Mouse (Mus musculus): ENCODE results near the gene Ccdc15. TPM values are rescaled to one million over a fixed set of nuclear protein-coding genes. Genes with fewer than 3 reads are reported as not detected.

The Ccdc15 gene
- total and polyA plus RNA-seq, 2 experiments from 2014 or later: 0.99 to 2.5 TPM

DNA sequence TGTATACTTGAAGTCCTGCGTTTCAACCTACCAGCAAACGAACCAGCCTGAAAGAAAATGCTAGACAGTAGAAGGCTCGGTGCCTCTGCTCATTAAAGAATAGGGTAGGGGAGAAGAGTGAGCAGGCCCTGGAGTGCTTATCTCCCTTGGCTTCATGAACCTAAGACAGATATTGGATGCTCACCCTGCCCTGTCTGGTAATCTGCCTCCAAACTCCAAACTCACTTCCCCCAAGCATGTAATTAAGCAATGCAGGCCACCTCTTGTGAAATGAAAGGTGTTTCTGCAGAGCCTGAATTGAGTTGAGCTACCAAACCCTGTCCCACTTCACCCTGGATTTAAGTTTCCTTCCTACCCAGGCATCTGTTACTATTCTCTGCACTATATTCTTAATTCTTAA, 105.5 kb downstream of the Ccdc15 start:
- H3K9ac ChIP-seq (replicated peaks; ENCODE audit: low read depth, low read length): no peak overlapping the region
- no peaks in the 10 kb centered on the region for H3K27me3 ChIP-seq (ENCODE audit: control insufficient read depth, insufficient read depth, low read length)
- no peaks in the 10 kb centered on the region for H3K36me3 ChIP-seq (replicated peaks; ENCODE audit: control insufficient read depth, insufficient read depth, low read length)
- H3K4me2 ChIP-seq (ENCODE audit: low read depth, low read length): no peak overlapping the region
- H3K9me3 ChIP-seq (replicated peaks; ENCODE audit: control insufficient read depth, low read length): no peaks in the 10 kb centered on the region
- DNase-seq (ENCODE audit: low spot score): no peak
- ATAC-seq (ENCODE audit: insufficient read depth, low read depth): no peak
- no peaks in the 10 kb centered on the region for H3K4me1 ChIP-seq (ENCODE audit: control insufficient read depth, insufficient read depth)
- no peak overlapping the region for H3K27ac ChIP-seq (ENCODE audit: low read depth)
- no peak overlapping the region for H3K4me3 ChIP-seq (ENCODE audit: low read depth, low read length)
- 79% methylated on average over 3 of the region's 3 CpGs for WGBS
- no peak for TF ChIP-seq CTCF (IDR thresholded peaks at IDR 0.05; ENCODE audit: low read depth)
- no peak for TF ChIP-seq EP300 (IDR thresholded peaks at IDR 0.05; ENCODE audit: low read depth)

DNA sequence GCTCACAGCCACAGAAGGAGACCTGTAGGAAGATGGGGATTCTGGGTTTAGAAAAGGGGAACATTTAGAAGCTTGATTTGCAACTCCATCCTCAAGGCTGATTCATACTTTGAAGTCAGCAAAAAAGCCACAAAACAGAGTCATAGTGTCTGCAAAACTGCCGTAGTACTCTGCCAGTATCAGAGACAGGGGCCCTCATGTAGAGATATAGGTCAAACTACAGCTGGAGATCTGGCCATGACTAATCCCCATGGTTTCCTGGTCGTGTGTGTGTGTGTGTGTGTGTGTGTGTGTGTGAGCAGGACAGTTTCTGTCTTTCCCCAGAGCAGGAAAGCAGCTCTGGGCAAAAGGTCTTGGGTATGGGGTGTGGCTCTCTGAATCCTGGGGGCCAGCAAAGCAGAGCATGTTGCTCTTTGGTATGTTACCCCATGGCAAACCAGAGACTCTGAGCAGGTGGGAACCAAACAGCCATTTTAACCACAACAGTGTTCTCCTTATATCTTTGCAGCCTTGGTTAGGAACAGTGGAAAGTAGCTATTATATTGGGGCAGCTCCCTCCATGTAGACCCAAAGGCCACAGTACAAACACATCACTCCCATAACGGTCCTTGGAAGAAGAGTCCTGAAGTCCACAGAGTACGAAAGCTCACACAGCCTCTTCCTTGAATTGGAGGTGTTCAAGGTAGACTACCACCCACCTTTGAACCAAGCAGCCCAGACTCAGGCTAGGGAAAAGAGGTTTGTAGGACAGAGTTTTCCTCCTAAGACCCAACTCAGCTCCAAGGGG, 112.1 kb downstream of the Ccdc15 start:
- Histone ChIP-seq H3K27ac (ENCODE audit: low read depth) (peak overlapping the region; percentile 38; the same call in 1 of the 2 replicates), H3K4me3 (ENCODE audit: low read depth, low read length) (no peak overlapping the region), H3K36me3 (replicated peaks; ENCODE audit: control insufficient read depth, insufficient read depth, low read length) (no peaks in the 10 kb centered on the region), H3K9me3 (replicated peaks; ENCODE audit: control insufficient read depth, low read length) (no peaks in the 10 kb centered on the region), H3K4me1 (ENCODE audit: control insufficient read depth, insufficient read depth) (no peaks in the 10 kb centered on the region), H3K9ac (replicated peaks; ENCODE audit: low read depth, low read length) (no peak overlapping the region), H3K27me3 (ENCODE audit: control insufficient read depth, insufficient read depth, low read length) (no peaks in the 10 kb centered on the region), H3K4me2 (ENCODE audit: low read depth, low read length) (no peak overlapping the region)
- WGBS: 60% methylated on average over 4 of the region's 4 CpGs
- TF ChIP-seq CTCF (IDR thresholded peaks at IDR 0.05; ENCODE audit: low read depth) (no peak), EP300 (IDR thresholded peaks at IDR 0.05; ENCODE audit: low read depth) (no peak)
- DNase-seq (ENCODE audit: low spot score): no peak
- ATAC-seq (ENCODE audit: insufficient read depth, low read depth): 0 out of 2 replicates have a peak, but pooled peaks have one; percentile 43

DNA sequence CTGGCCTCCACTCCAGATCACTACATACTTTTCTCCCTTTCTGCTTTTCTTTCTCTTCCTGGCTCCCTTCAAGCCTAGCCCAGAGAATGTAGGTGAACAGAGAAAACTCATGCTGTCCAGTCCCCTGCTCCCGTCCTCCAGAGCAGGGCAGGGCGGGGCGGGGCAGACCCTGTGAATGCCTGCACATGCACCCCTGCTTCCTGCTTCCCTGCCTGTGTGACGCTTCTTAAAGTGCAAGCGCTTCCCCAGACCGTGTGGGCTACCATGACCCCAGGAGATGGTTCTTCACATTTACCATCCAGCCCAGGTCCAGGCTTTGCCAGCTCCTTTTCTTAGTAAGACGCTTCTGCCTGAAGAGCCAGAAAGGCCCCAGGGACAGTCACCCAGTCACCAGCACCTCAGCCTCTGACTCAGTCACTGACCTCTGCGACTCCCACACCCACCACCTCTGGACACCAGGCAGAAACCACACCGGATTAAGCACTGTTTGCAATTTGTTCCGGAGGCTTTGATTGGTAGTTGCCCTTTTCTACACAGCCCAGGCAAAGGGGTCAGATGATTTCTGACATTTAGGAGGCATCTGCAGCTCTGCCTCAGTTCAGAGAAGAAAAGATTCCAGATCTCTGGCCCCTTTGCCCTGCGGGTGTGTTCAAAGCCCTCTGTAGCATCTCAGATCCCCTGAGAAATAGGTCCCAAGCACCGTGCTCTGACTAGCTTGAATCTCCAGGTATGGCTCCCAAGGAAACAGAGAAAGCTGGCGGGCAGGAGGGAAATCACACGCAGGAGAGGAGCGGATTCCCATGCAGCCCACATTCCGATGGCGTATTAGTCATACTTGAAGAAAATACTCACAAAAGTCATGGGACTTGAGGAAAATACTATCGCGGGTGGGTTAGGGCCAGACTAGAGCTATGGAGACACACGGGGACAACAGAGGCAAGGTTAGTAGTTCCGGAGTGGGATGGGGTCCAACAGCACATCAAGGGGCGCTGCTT, 115.7 kb downstream of the Ccdc15 start:
- DNase-seq (ENCODE audit: low spot score) (no peak), ATAC-seq (ENCODE audit: insufficient read depth, low read depth) (no peak)
- Histone ChIP-seq H3K4me2 (ENCODE audit: low read depth, low read length) (no peak overlapping the region), H3K4me3 (ENCODE audit: low read depth, low read length) (no peak overlapping the region), H3K9me3 (replicated peaks; ENCODE audit: control insufficient read depth, low read length) (no peaks in the 10 kb centered on the region), H3K9ac (replicated peaks; ENCODE audit: low read depth, low read length) (no peak overlapping the region), H3K4me1 (ENCODE audit: control insufficient read depth, insufficient read depth) (no peaks in the 10 kb centered on the region), H3K27ac (ENCODE audit: low read depth) (no peak overlapping the region), H3K27me3 (ENCODE audit: control insufficient read depth, insufficient read depth, low read length) (no peaks in the 10 kb centered on the region), H3K36me3 (replicated peaks; ENCODE audit: control insufficient read depth, insufficient read depth, low read length) (no peaks in the 10 kb centered on the region)
- 69% methylated on average over 22 of the region's 22 CpGs for WGBS
- no peak for TF ChIP-seq CTCF (IDR thresholded peaks at IDR 0.05; ENCODE audit: low read depth)
- no peak for TF ChIP-seq EP300 (IDR thresholded peaks at IDR 0.05; ENCODE audit: low read depth)

DNA sequence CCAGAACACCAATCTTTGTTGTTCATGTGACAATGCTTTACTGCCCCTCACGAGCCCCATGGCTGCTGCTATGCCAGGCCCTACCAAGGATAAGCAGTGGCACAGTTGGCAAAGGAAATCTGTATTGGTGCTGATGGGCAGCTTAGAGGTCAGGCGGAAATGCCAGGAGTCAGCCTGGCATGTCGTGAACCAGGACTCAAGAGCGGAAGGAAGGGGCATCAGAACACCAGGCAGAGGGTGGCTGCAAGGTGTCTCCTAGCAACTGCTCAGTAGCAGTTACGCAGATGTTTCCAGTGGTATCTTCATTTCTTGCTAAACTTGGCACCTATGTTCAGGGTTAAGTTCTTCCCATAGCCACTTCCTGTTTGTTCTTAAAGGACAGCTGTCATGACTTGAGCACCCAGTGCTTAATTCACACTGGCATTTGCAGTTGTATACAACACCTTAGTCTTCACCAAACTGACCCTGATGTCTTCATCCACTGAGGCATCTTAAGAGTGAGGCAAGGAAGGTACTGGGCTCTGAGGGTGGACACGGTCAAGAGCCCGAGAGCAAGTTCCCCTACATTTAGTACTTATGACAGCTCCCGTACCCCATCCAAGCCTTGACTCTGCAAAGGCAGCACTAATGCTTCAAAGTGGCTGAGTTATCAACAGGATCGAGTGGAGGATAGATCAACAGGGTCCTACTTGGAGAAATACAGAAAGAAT, 117.6 kb downstream of the Ccdc15 start:
- no peaks in the 10 kb centered on the region; the same call in 1 of the 2 replicates for H3K36me3 ChIP-seq (replicated peaks; ENCODE audit: control insufficient read depth, insufficient read depth, low read length)
- H3K4me1 ChIP-seq (ENCODE audit: control insufficient read depth, insufficient read depth): no peaks in the 10 kb centered on the region
- no peaks in the 10 kb centered on the region for H3K27me3 ChIP-seq (ENCODE audit: control insufficient read depth, insufficient read depth, low read length)
- H3K9ac ChIP-seq (replicated peaks; ENCODE audit: low read depth, low read length): no peak overlapping the region
- TF ChIP-seq CTCF (IDR thresholded peaks at IDR 0.05; ENCODE audit: low read depth): no peak
- no peak for TF ChIP-seq EP300 (IDR thresholded peaks at IDR 0.05; ENCODE audit: low read depth)
- H3K4me3 ChIP-seq (ENCODE audit: low read depth, low read length): no peak overlapping the region
- ATAC-seq (ENCODE audit: insufficient read depth, low read depth) (no peak), DNase-seq (ENCODE audit: low spot score) (no peak)
- 80% methylated on average over 9 of the region's 9 CpGs for WGBS
- peak overlapping the region; percentile 59; the same call in 1 of the 2 replicates for H3K27ac ChIP-seq (ENCODE audit: low read depth)
- no peaks in the 10 kb centered on the region for H3K9me3 ChIP-seq (replicated peaks; ENCODE audit: control insufficient read depth, low read length)
- H3K4me2 ChIP-seq (ENCODE audit: low read depth, low read length): no peak overlapping the region

DNA sequence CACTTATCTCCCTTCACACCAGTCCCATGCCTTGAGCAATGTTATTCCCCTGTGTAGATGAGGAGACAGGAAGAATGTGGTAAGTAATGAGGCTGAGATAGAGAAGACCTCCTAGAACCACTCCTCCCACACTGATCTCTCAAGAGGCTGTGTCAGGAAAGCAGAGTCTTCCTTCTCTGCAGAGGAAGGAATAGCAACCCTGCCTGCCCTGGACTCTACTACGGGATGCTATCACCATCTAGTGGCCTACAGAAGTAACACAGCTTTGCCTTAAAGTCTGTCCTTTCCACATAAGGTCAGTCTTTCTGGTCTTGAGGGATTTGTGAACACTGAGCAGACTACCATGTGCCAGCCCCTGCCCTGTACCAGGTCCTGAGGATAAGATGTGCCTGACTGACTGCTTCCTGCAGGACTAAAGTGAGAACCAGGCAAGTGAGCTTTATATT, 118.3 kb downstream of the Ccdc15 start:
- peak; percentile 99 for TF ChIP-seq CTCF (IDR thresholded peaks at IDR 0.05; ENCODE audit: low read depth)
- no peak for TF ChIP-seq EP300 (IDR thresholded peaks at IDR 0.05; ENCODE audit: low read depth)
- no peak overlapping the region for H3K4me2 ChIP-seq (ENCODE audit: low read depth, low read length)
- DNase-seq (ENCODE audit: low spot score) (peak; percentile 77), ATAC-seq (ENCODE audit: insufficient read depth, low read depth) (peak; percentile 67)
- no peak overlapping the region for H3K9ac ChIP-seq (replicated peaks; ENCODE audit: low read depth, low read length)
- no peaks in the 10 kb centered on the region for H3K27me3 ChIP-seq (ENCODE audit: control insufficient read depth, insufficient read depth, low read length)
- H3K4me1 ChIP-seq (ENCODE audit: control insufficient read depth, insufficient read depth): no peaks in the 10 kb centered on the region
- WGBS: 0% methylated on average over 1 of the region's 1 CpGs
- peak overlapping the region; percentile 10; the same call in 1 of the 2 replicates for H3K27ac ChIP-seq (ENCODE audit: low read depth)
- H3K9me3 ChIP-seq (replicated peaks; ENCODE audit: control insufficient read depth, low read length): no peaks in the 10 kb centered on the region
- no peaks in the 10 kb centered on the region; the same call in 1 of the 2 replicates for H3K36me3 ChIP-seq (replicated peaks; ENCODE audit: control insufficient read depth, insufficient read depth, low read length)
- H3K4me3 ChIP-seq (ENCODE audit: low read depth, low read length): no peak overlapping the region

Other genes starting within 250 kb of the Ccdc15 start
- 0.54 and 7.3 TPM in 2 replicates for gene Pknox2, start 201.0 kb downstream of the Ccdc15 start, total RNA-seq (2014; rRNA removed; ENCODE audit: low replicate concordance)
- 2.0 and 2.4 TPM in 2 replicates for gene Pknox2, start 201.0 kb downstream of the Ccdc15 start, polyA plus RNA-seq (2015; fragmentation: Nextera tagmentation; extraction: Ambion mirVana)
- 8.2 and 11.2 TPM in 2 replicates for gene Tmem218, start 140.2 kb downstream of the Ccdc15 start, total RNA-seq (2014; rRNA removed; ENCODE audit: low replicate concordance)
- 13.5 and 13.7 TPM in 2 replicates for gene Tmem218, start 140.2 kb downstream of the Ccdc15 start, polyA plus RNA-seq (2015; fragmentation: Nextera tagmentation; extraction: Ambion mirVana)
- 0.92 and 3.7 TPM in 2 replicates for gene Slc37a2, start 92.7 kb downstream of the Ccdc15 start, total RNA-seq (2014; rRNA removed; ENCODE audit: low replicate concordance)
- gene Slc37a2, start 92.7 kb downstream of the Ccdc15 start, polyA plus RNA-seq (2015; fragmentation: Nextera tagmentation; extraction: Ambion mirVana): 1.2 and 1.4 TPM in 2 replicates
- 0.04 TPM in 1 of 2 replicates, not detected in the other for gene Hepacam, start 18.9 kb upstream of the Ccdc15 start, total RNA-seq (2014; rRNA removed; ENCODE audit: low replicate concordance)
- gene Hepacam, start 18.9 kb upstream of the Ccdc15 start, polyA plus RNA-seq (2015; fragmentation: Nextera tagmentation; extraction: Ambion mirVana): 0.03 and 0.10 TPM in 2 replicates
- 29.5 and 44.2 TPM in 2 replicates for gene Robo4, start 53.5 kb upstream of the Ccdc15 start, total RNA-seq (2014; rRNA removed; ENCODE audit: low replicate concordance)
- 10.2 and 12.4 TPM in 2 replicates for gene Robo4, start 53.5 kb upstream of the Ccdc15 start, polyA plus RNA-seq (2015; fragmentation: Nextera tagmentation; extraction: Ambion mirVana)
- not detected in 2 replicates for gene Robo3, start 84.8 kb upstream of the Ccdc15 start, total RNA-seq (2014; rRNA removed; ENCODE audit: low replicate concordance)
- gene Robo3, start 84.8 kb upstream of the Ccdc15 start, polyA plus RNA-seq (2015; fragmentation: Nextera tagmentation; extraction: Ambion mirVana): 0.12 and 0.18 TPM in 2 replicates
- gene Msantd2, start 140.9 kb upstream of the Ccdc15 start, total RNA-seq (2014; rRNA removed; ENCODE audit: low replicate concordance): 3.8 and 5.3 TPM in 2 replicates
- gene Msantd2, start 140.9 kb upstream of the Ccdc15 start, polyA plus RNA-seq (2015; fragmentation: Nextera tagmentation; extraction: Ambion mirVana): 5.8 and 6.4 TPM in 2 replicates
- 115 and 117 TPM in 2 replicates for gene Esam, start 179.6 kb upstream of the Ccdc15 start, total RNA-seq (2014; rRNA removed; ENCODE audit: low replicate concordance)
- 82.6 and 83.4 TPM in 2 replicates for gene Esam, start 179.6 kb upstream of the Ccdc15 start, polyA plus RNA-seq (2015; fragmentation: Nextera tagmentation; extraction: Ambion mirVana)
- gene Vsig2, start 190.8 kb upstream of the Ccdc15 start, total RNA-seq (2014; rRNA removed; ENCODE audit: low replicate concordance): 17.2 TPM in 1 of 2 replicates, not detected in the other
- 1.4 and 1.5 TPM in 2 replicates for gene Vsig2, start 190.8 kb upstream of the Ccdc15 start, polyA plus RNA-seq (2015; fragmentation: Nextera tagmentation; extraction: Ambion mirVana)
- gene Nrgn, start 204.5 kb upstream of the Ccdc15 start, total RNA-seq (2014; rRNA removed; ENCODE audit: low replicate concordance): not detected in 2 replicates
- gene Nrgn, start 204.5 kb upstream of the Ccdc15 start, polyA plus RNA-seq (2015; fragmentation: Nextera tagmentation; extraction: Ambion mirVana): 2.0 and 2.3 TPM in 2 replicates
- gene Siae, start 207.3 kb upstream of the Ccdc15 start, total RNA-seq (2014; rRNA removed; ENCODE audit: low replicate concordance): 5.4 and 5.8 TPM in 2 replicates
- 6.4 and 9.3 TPM in 2 replicates for gene Siae, start 207.3 kb upstream of the Ccdc15 start, polyA plus RNA-seq (2015; fragmentation: Nextera tagmentation; extraction: Ambion mirVana)

Data from heart, postnatal 0 days (tissue).